Comparison of ENCODE assay signal across 9 mouse cellular contexts in the genomic region with DNA sequence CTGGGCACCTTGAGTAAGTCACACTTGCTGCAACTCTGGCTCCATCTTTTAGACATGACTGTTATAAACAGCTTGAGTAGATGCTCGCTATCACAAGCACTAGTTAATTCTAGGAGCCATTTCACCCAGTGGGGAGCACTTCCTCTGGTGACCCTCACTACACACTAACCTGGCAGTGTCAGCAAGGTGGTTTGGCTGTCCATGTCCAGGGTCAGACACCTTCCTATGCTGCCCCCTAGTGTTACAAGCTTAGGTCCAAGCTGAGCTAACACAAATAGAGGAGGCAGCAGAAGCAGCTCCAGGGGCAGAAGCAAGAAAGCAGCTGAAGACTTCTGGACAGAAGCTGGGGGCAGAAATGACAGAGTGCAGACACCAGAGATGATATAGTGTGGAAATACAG. TPM values are rescaled to one million over a fixed set of nuclear protein-coding genes. Genes with fewer than 3 reads are reported as not detected.
DNase-seq lines count a peak whose midpoint lies in the region; ATAC-seq and TF ChIP-seq lines count a peak whose summit lies in the region.
"Had no signal": no experiment of that assay in that cellular context is flagged by ENCODE, and none has a peak within 500 bp of the region (broad histone marks: within the 10 kb centered on the region; RNA-seq: fewer than 3 reads in every experiment).

No protein-coding gene starts in this region.

- no peaks in the 10 kb centered on the region for H3K9me3 ChIP-seq in ES-E14 (ENCODE audit: control insufficient read depth, insufficient read depth, low read depth, low read length)
- H3K9me3 ChIP-seq in liver, postnatal 0 days (ENCODE audit: low read length): no peaks in the 10 kb centered on the region

- H3K36me3 ChIP-seq in ES-E14 (ENCODE audit: control insufficient read depth, insufficient read depth, low read length, poor library complexity, severe bottlenecking): no peaks in the 10 kb centered on the region
- H3K36me3 ChIP-seq in liver, postnatal 0 days (replicated peaks; ENCODE audit: insufficient read depth, low read length): no peaks in the 10 kb centered on the region

- 67% methylated on average over 1 of the region's 1 CpGs for WGBS in liver, postnatal 0 days (ENCODE audit: insufficient replicate concordance)

- peak; percentile 80 for TF ChIP-seq CTCF in bone marrow macrophage, adult 2 months (IDR thresholded peaks at IDR 0.05; ENCODE audit: low read depth, low read length)
- TF ChIP-seq CTCF in liver, postnatal 0 days (IDR thresholded peaks at IDR 0.05; ENCODE audit: low read depth): peak; percentile 78

- H3K27me3 ChIP-seq in liver, postnatal 0 days (ENCODE audit: insufficient read depth, low read length): no peaks in the 10 kb centered on the region

- peak; percentile 32 for DNase-seq in layer of hippocampus, adult 11-12 months (ENCODE audit: low spot score)
- DNase-seq in layer of hippocampus, postnatal 36 days: no peak
- peak; percentile 54 for DNase-seq in ES-E14 (ENCODE audit: low read depth, low spot score)
- DNase-seq in heart, adult 9 months (ENCODE audit: low spot score in 2 of 2): peak; percentile 47 to 57
- peak; percentile 47 for DNase-seq in liver, postnatal 0 days
- DNase-seq in spleen, postnatal 36 days (ENCODE audit: low spot score in 2 of 2): peak; percentile 48 to 50
- no peak for DNase-seq in frontal cortex, postnatal 14 days (ENCODE audit: low spot score in 2 of 2)

- TF ChIP-seq EP300 in liver, postnatal 0 days (IDR thresholded peaks at IDR 0.05; ENCODE audit: low read depth): no peak

- no peak overlapping the region for H3K27ac ChIP-seq in ES-E14 (ENCODE audit: insufficient read depth, low read depth, low read length, poor library complexity, severe bottlenecking)
- H3K27ac ChIP-seq in bone marrow macrophage, adult 2 months (ENCODE audit: insufficient read depth, low read depth, low read length): no peak overlapping the region
- H3K27ac ChIP-seq in liver, postnatal 0 days (ENCODE audit: low read depth): no peak overlapping the region

- no peak for ATAC-seq in liver, postnatal 0 days

- H3K4me3 ChIP-seq in ES-E14 (ENCODE audit: insufficient read depth in 1 of 2, low read depth in 1 of 2, low read length in 2 of 2, poor library complexity in 1 of 2, severe bottlenecking in 1 of 2): no peak overlapping the region
- H3K4me3 ChIP-seq in bone marrow macrophage, adult 2 months (ENCODE audit: insufficient read depth, low read length): no peak overlapping the region
- no peak overlapping the region for H3K4me3 ChIP-seq in liver, postnatal 0 days (ENCODE audit: low read depth, low read length)

- TF ChIP-seq POLR2A in bone marrow macrophage, adult 2 months (IDR thresholded peaks at IDR 0.05; ENCODE audit: borderline replicate concordance, low read depth, low read length): no peak

- H3K4me1 ChIP-seq in ES-E14 (ENCODE audit: control insufficient read depth in 2 of 2, insufficient read depth in 2 of 2, low read length in 2 of 2, poor library complexity in 1 of 2): peaks cover 0 to 7% of the 10 kb centered on the region in 2 experiments; a peak in 2 of 4 replicates
- H3K4me1 ChIP-seq in bone marrow macrophage, adult 2 months (ENCODE audit: control insufficient read depth, insufficient read depth, low read length): peaks cover 29% of the 10 kb centered on the region
- H3K4me1 ChIP-seq in liver, postnatal 0 days (ENCODE audit: insufficient read depth): peaks cover 6% of the 10 kb centered on the region

- H3K9ac ChIP-seq in ES-E14 (ENCODE audit: insufficient read depth, low read depth, low read length, poor library complexity, severe bottlenecking): no peak overlapping the region
- no peak overlapping the region for H3K9ac ChIP-seq in liver, postnatal 0 days (replicated peaks)

- no peak overlapping the region for H3K4me2 ChIP-seq in liver, postnatal 0 days (ENCODE audit: low read depth, low read length)

- in situ Hi-C loops in ES-E14 (cut with MboI; ENCODE audit: low sequenced_read_pairs in 2 of 2, unreplicated experiment in 2 of 2): no loop called here

TF ChIP-seq in ES-E14, 5 proteins besides CTCF, POLR2A, EP300 and RAD21:
- TF ChIP-seq CHD2 (IDR thresholded peaks at IDR 0.05; ENCODE audit: low read depth, low read length): no peak
- no peak for TF ChIP-seq ZNF384 (IDR thresholded peaks at IDR 0.05; ENCODE audit: low read depth, low read length)
- no peak; the same call in 1 of the 2 replicates for TF ChIP-seq ZC3H11A (IDR thresholded peaks at IDR 0.05; ENCODE audit: borderline replicate concordance, low read depth, low read length)

RNA-seq across cellular contexts. Expression of a gene that starts 38.6 kb away (rescaled TPM):
- 10 to 100 TPM; 16.7 to 20.6 TPM for total RNA-seq in layer of hippocampus, postnatal 36 days (2021)
- 152 and 388 TPM in 2 replicates for total RNA-seq in ES-E14 (2012; rRNA removed)
- polyA plus RNA-seq in bone marrow macrophage, adult 2 months (2012; ENCODE audit: insufficient read depth, insufficient read length, missing spikeins): 412 and 439 TPM in 2 replicates
- 75.4 and 82.0 TPM in 2 replicates for polyA plus RNA-seq in liver, postnatal 0 days (2015; fragmentation: Nextera tagmentation; extraction: Ambion mirVana)

RNA-seq across cellular contexts. Expression of a gene that starts 59.0 kb away (rescaled TPM):
- total RNA-seq in layer of hippocampus, postnatal 36 days (2021): not detected
- not detected in 2 replicates for total RNA-seq in ES-E14 (2012; rRNA removed)
- not detected in 2 replicates for polyA plus RNA-seq in bone marrow macrophage, adult 2 months (2012; ENCODE audit: insufficient read depth, insufficient read length, missing spikeins)
- not detected in 2 replicates for polyA plus RNA-seq in liver, postnatal 0 days (2015; fragmentation: Nextera tagmentation; extraction: Ambion mirVana)
- total RNA-seq: left cerebral cortex, postnatal 14 days had no signal

Comparison
In these comparisons a context has a peak if more than half of its experiments do, and no peak if none do; other contexts are left out.
1. DNase-seq: peak in layer of hippocampus, adult 11-12 months (single experiment), ES-E14 (single experiment), heart, adult 9 months (2 of 2), liver, postnatal 0 days (single experiment) and spleen, postnatal 36 days (2 of 2); none in layer of hippocampus, postnatal 36 days (0 of 2) and frontal cortex, postnatal 14 days (0 of 2).